Mouse (Mus musculus) forebrain, embryonic 16.5 days (tissue): ENCODE data around the gene Mmrn2. TPM values are rescaled to one million over a fixed set of nuclear protein-coding genes. Genes with fewer than 3 reads are reported as not detected.

Experiments
- ATAC-seq: fragments of 200-750 bp; cut with Nextera tagmentation; 2 replicates; pipeline ENCODE4 v1.8.0; 2017; ENCODE audit warnings: mild to moderate bottlenecking, moderate library complexity
- H3K27ac ChIP-seq: fragments of 300-500 bp; sonication (generic); 2 replicates; pipeline ENCODE4 v1.5.1; 2014; ENCODE audit warnings: low read length, control low read depth
- H3K27me3 ChIP-seq: fragments of 300-500 bp; sonication (generic); replicated peaks from 2 replicates; pipeline ENCODE4 v1.6.1; 2014; ENCODE audit warnings: low read length; ENCODE audit not compliant: control insufficient read depth, insufficient read depth
- H3K36me3 ChIP-seq: fragments of 300-500 bp; sonication (generic); 2 replicates; pipeline ENCODE4 v1.6.1; 2014; ENCODE audit not compliant: control insufficient read depth, insufficient read depth
- H3K4me1 ChIP-seq: fragments of 300-500 bp; sonication (generic); replicated peaks from 2 replicates; pipeline ENCODE4 v1.6.1; 2014; ENCODE audit warnings: low read length; ENCODE audit not compliant: control insufficient read depth, insufficient read depth
- H3K4me2 ChIP-seq: fragments of 300-500 bp; sonication (generic); 2 replicates; pipeline ENCODE4 v1.6.1; 2014; ENCODE audit warnings: mild to moderate bottlenecking, low read length, control low read depth
- H3K4me3 ChIP-seq: fragments of 300-500 bp; sonication (generic); replicated peaks from 2 replicates; pipeline ENCODE4 v1.5.1; 2014; ENCODE audit warnings: mild to moderate bottlenecking, low read length, control low read depth
- H3K9ac ChIP-seq: fragments of 300-500 bp; sonication (generic); replicated peaks from 2 replicates; pipeline ENCODE4 v1.6.1; 2014; ENCODE audit warnings: low read depth, low read length, control low read depth
- H3K9me3 ChIP-seq: fragments of 300-500 bp; sonication (generic); 2 replicates; pipeline ENCODE4 v1.6.1; 2016; ENCODE audit warnings: low read length; ENCODE audit not compliant: control insufficient read depth
- WGBS: fragments of 180-500 bp; shearing (Covaris S2); extraction: QIAGEN DNeasy Blood & Tissue Kit; methylation state at CpG from one replicate; pipeline ENCODE4 v1.1.7; 2014; 5-methylcytosine and 5-hydroxymethylcytosine counted together
- polyA plus RNA-seq: library from polyadenylated mRNA; unstranded; fragments of >200 nt; fragmentation: Nextera tagmentation; extraction: Ambion mirVana; gene quantifications from 2 replicates; pipeline ENCODE4 v1.2.1, GENCODE M21; 2015

The Mmrn2 gene
- polyA plus RNA-seq, 1 experiment from 2014 or later = 3.9 TPM

DNA sequence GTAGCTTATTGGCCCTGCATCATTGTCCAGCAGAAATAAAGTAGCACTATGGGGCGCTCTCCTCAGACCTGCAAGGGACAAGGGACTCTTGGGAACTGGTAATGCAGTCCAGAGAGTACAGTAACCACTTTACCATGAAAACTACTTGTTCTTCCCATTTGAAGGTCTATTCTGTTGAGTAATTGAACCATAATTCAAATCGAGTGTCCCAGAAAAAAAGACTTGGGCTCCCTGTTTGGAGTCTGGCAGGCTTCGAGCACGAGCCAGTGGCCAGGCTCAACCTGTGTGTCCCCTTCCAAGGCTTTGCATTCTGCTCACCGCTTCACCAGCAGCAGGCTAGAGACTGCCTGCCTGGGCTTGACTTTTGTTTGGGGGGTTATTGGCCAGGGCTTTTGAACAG lies 30.9 kb upstream of the Mmrn2 start:
- H3K36me3 ChIP-seq = peaks cover 31% of the 10 kb centered on the region
- H3K27ac ChIP-seq = no peak overlapping the region
- H3K4me2 ChIP-seq = no peak overlapping the region
- no peaks in the 10 kb centered on the region for H3K9me3 ChIP-seq
- no peaks in the 10 kb centered on the region for H3K27me3 ChIP-seq
- H3K9ac ChIP-seq = no peak overlapping the region
- WGBS = 74% methylated on average over 5 of the region's 5 CpGs
- no peak for ATAC-seq
- H3K4me1 ChIP-seq = no peaks in the 10 kb centered on the region
- no peak overlapping the region for H3K4me3 ChIP-seq

DNA sequence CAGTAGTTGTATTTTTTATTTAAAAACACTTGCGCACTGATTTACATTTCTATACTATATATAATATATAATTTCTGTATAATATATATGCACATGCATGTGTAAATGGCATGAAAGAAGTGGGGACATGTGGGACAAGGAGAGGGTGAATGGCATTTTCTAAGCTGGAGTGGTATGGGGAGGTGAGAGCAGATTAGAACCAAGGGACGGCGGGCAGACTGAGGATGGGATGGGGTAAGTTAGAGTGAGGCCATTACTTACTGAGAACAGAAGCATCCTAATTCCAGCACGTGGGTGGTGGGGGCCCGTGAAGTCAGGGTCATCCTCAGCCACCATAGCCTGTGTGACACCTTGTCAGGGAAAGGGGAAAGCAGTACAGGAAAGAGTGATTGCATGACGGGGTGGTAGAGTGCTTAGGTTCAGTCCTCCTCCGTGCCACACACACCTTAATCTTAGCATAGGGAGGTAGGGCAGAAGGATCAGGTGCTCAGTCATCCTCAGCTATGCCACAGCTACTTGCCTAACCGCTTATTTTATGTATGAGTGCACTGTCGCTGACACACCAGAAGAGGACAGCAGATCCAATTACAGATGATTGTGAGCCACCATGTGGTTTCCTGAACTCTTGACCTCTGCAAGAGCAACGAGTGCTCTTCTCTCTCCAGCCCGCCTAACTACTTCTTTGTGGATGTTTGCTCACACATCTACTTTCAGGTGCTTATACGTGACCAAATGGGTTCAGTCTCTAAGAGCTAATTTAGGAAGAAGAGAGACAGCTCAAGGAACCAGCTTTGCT lies 29.3 kb upstream of the Mmrn2 start:
- Histone ChIP-seq H3K9me3 (no peaks in the 10 kb centered on the region), H3K9ac (no peak overlapping the region), H3K4me2 (no peak overlapping the region), H3K27me3 (no peaks in the 10 kb centered on the region), H3K27ac (no peak overlapping the region), H3K4me1 (no peaks in the 10 kb centered on the region), H3K4me3 (no peak overlapping the region), H3K36me3 (peaks cover 24% of the 10 kb centered on the region)
- no peak for ATAC-seq
- 67% methylated on average over 12 of the region's 12 CpGs for WGBS

DNA sequence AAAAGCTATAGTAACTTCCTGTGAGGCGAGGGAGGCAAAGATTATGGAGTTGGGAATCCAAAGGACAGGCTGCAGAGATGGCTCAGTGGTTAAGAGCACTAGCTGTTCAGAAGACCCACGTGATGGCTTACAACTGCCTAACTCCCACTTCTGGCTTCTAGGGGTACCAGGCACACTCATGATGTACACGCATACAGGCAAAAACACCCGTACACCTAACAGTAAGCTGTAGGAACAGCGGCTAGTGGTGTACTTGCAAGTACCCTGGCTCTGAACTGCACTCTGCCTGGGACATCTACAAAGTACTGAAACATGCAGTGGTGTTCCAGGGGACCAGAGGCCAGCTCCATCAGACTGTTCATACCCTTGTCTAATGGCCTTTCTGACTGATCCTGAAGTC lies 28.2 kb upstream of the Mmrn2 start:
- ATAC-seq = no peak

DNA sequence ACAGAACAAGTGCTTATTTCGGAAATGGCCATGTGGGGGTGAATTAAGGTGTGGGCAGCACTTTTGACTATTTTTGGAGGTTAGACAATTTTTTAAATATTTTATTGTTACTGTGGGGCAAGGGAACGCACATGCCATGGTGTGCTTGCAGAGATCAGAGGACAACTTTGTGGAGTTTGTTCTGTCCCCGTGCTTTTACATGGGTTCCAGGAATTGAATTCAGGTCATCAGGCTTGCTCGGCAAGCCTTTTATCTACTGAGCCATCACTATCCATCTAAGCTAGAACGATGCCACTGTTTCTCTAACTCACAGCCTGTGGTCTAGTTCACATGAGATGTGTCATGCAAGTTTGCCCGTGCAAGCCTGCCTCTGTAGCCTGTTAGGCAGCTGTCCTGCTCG lies 27.0 kb upstream of the Mmrn2 start:
- H3K4me1 ChIP-seq = no peaks in the 10 kb centered on the region
- no peak overlapping the region for H3K27ac ChIP-seq
- no peaks in the 10 kb centered on the region for H3K27me3 ChIP-seq
- H3K9me3 ChIP-seq = no peaks in the 10 kb centered on the region
- H3K36me3 ChIP-seq = peaks cover 6% of the 10 kb centered on the region
- no peak overlapping the region for H3K4me3 ChIP-seq
- no peak overlapping the region for H3K9ac ChIP-seq
- WGBS = 85% methylated on average over 7 of the region's 7 CpGs
- no peak for ATAC-seq
- no peak overlapping the region for H3K4me2 ChIP-seq

More for the DNA sequence above, 28.2 kb upstream of the Mmrn2 start:
- Histone ChIP-seq H3K4me1 (no peaks in the 10 kb centered on the region), H3K9me3 (no peaks in the 10 kb centered on the region), H3K9ac (no peak overlapping the region), H3K27me3 (no peaks in the 10 kb centered on the region), H3K36me3 (peaks cover 16% of the 10 kb centered on the region), H3K4me3 (no peak overlapping the region), H3K4me2 (no peak overlapping the region), H3K27ac (no peak overlapping the region)
- 93% methylated on average over 5 of the region's 5 CpGs for WGBS

DNA sequence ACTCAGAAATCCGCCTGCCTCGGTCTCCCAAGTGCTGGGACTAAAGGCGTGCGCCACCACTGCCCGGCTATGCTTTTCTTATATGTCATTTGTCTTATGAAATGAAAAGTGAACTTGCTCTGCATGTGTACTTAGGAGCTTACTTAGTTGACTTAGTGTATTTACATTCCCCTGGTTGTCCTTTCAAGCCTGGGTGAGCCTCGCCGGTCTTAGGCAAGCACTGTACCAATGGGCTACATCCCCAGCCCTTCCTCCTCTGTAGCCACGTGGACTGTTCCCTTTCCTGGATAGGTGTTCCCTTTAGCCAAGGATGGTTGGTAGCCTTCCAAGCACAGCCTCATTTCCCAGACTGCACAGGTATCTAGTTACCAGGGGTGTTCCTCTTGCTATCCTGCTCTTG lies 26.3 kb upstream of the Mmrn2 start:
- no peak overlapping the region for H3K4me3 ChIP-seq
- WGBS = 92% methylated on average over 8 of the region's 8 CpGs
- H3K27ac ChIP-seq = no peak overlapping the region
- H3K27me3 ChIP-seq = no peaks in the 10 kb centered on the region
- H3K4me2 ChIP-seq = no peak overlapping the region
- peaks cover 4% of the 10 kb centered on the region; the same call in 1 of the 2 replicates for H3K36me3 ChIP-seq
- no peak for ATAC-seq
- H3K9me3 ChIP-seq = no peaks in the 10 kb centered on the region
- no peak overlapping the region for H3K9ac ChIP-seq
- H3K4me1 ChIP-seq = no peaks in the 10 kb centered on the region

DNA sequence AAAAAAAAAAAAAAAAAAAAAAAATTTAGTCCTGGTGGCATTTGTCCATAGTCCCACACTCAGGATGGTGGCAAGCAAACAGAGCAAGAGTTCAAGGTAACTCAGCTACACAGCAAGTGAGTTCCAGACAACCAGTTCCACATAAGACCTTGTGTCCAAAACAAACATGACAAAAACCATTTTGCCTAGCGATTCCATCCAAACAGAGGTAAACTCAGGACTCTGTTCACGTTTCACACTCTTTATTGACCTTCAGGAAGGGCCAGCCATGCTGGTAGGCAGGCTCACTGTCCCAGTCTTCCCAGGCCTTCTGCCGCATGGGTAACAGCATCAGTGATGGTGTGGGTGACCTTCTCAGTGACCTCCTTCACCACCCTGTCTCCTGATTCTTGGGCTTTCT lies 23.6 kb upstream of the Mmrn2 start:
- Histone ChIP-seq H3K4me2 (no peak overlapping the region), H3K9ac (no peak overlapping the region), H3K4me1 (no peaks in the 10 kb centered on the region), H3K27ac (no peak overlapping the region), H3K36me3 (no peaks in the 10 kb centered on the region), H3K27me3 (no peaks in the 10 kb centered on the region), H3K4me3 (no peak overlapping the region), H3K9me3 (no peaks in the 10 kb centered on the region)
- 80% methylated on average over 3 of the region's 3 CpGs for WGBS
- ATAC-seq = no peak

DNA sequence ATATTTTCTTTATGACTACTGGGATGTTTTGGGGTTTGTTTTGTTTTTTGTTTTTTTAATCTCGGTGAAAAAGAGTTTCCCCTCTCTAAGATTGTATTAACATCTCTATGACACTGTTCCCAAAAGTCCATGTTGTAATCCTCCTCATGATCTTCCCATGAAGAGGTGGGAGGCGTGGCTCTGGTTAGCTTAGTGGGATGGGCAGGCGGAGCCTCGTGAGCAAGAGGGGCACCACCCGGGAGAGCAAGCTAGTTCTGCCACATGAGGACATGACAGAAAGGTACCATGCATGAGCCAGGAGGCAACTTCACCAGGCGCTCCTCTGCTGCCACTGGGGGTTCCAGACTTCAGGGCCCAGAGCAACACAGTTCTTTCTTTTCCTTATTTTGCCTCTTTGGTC lies 22.7 kb upstream of the Mmrn2 start:
- Histone ChIP-seq H3K4me1 (no peaks in the 10 kb centered on the region), H3K27ac (no peak overlapping the region), H3K4me3 (no peak overlapping the region), H3K36me3 (no peaks in the 10 kb centered on the region), H3K9me3 (no peaks in the 10 kb centered on the region), H3K27me3 (no peaks in the 10 kb centered on the region), H3K9ac (no peak overlapping the region), H3K4me2 (no peak overlapping the region)
- WGBS = 75% methylated on average over 6 of the region's 6 CpGs
- no peak for ATAC-seq

DNA sequence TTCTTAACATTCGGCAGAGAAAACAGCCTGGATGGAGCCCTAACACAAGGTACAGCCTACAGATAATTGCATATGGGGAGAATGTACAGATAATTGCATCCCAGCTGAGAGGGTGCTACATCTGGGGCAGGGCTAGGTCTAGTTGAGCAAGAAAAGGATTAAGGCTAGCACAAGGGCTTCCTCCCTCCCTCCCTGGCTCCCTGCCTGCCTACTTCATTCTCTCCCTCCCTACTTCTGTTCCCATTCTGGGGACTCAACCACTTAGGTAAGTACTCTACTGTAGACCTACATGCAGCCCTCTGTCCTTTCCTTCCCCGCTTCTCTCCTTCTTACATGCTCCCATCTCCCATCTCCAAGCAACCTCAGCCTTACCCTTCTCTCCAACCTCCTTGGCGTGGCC lies 21.9 kb upstream of the Mmrn2 start:
- H3K36me3 ChIP-seq = no peaks in the 10 kb centered on the region
- WGBS = 89% methylated on average over 3 of the region's 3 CpGs
- no peaks in the 10 kb centered on the region for H3K27me3 ChIP-seq
- no peak overlapping the region for H3K27ac ChIP-seq
- H3K4me1 ChIP-seq = no peaks in the 10 kb centered on the region
- no peaks in the 10 kb centered on the region for H3K9me3 ChIP-seq
- no peak overlapping the region for H3K4me3 ChIP-seq
- no peak for ATAC-seq
- H3K9ac ChIP-seq = no peak overlapping the region
- no peak overlapping the region for H3K4me2 ChIP-seq

DNA sequence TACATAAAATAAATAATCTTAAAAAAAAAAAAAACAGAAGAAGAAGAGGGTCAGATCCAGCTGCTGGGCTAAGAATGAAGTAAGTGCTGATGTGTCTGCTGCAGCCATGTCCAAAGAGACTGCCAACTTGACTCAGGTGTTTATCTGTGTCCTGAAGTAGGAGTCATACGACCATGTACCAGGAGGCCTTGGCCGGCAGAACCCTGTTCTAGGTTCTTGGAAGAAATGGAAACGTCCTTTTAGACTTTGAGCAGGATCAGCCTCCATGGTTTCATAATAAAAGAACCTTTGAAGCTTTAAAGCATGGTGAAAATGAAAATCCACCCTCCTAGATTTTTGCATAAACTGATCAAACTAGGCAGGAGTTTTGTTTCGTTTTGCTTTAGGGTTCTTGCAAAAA lies 20.8 kb upstream of the Mmrn2 start:
- Histone ChIP-seq H3K27ac (no peak overlapping the region), H3K36me3 (no peaks in the 10 kb centered on the region), H3K4me2 (no peak overlapping the region), H3K4me1 (no peaks in the 10 kb centered on the region), H3K9me3 (no peaks in the 10 kb centered on the region), H3K4me3 (no peak overlapping the region), H3K9ac (no peak overlapping the region), H3K27me3 (no peaks in the 10 kb centered on the region)
- ATAC-seq = no peak
- WGBS = 86% methylated on average over 4 of the region's 4 CpGs

DNA sequence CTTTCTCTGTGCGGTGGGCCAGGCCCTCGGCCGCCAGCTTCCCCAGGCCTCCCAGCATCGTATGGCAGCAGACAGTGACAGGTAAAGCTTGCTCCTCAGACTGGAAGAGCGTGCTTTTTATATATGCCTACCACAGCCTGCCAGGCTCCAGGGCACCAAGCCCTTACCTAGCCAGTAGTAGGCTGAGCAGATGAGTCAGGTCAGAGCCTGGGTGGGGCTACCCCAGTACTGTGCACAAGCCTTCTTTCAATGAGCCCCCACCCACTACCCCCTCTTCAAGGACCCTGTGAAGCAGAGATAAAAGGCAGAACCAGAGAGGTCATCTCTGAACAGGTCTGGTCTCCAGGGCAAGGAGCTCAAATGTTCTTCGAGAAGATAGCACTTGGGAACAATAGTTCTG lies 20.0 kb upstream of the Mmrn2 start, which contains the start of gene Fam25c:
Fam25c (minus strand) TSS at position 133 of the 400 bp plus-strand sequence.
- H3K9ac ChIP-seq = no peak within 1 kb of the TSS
- no peaks in the 10 kb centered on the region for H3K27me3 ChIP-seq
- WGBS = 87% methylated on average over 6 of the region's 6 CpGs
- H3K9me3 ChIP-seq = no peaks in the 10 kb centered on the region
- no peak for ATAC-seq
- no peak within 1 kb of the TSS for H3K4me2 ChIP-seq
- no peaks in the 10 kb centered on the region for H3K36me3 ChIP-seq
- H3K27ac ChIP-seq = no peak within 1 kb of the TSS
- no peaks in the 10 kb centered on the region for H3K4me1 ChIP-seq
- no peak within 1 kb of the TSS for H3K4me3 ChIP-seq
